Mouse (Mus musculus) limb, embryonic 15.5 days (tissue): Measurements from ENCODE around the gene Rreb1. TPM values are rescaled to one million over a fixed set of nuclear protein-coding genes. Genes with fewer than 3 reads are reported as not detected.

ENCODE experiments used
- ATAC-seq: fragments of 200-750 bp; cut with Nextera tagmentation; 2 replicates; pipeline ENCODE4 v1.8.0; 2017; ENCODE audit warnings: low read depth, moderate TSS enrichment; ENCODE audit not compliant: insufficient number of reproducible peaks, low FRiP score, low TSS enrichment
- H3K27ac ChIP-seq: fragments of 300-500 bp; sonication (generic); 2 replicates; pipeline ENCODE4 v1.5.1; 2015; ENCODE audit warnings: moderate library complexity, mild to moderate bottlenecking, inconsistent platforms
- H3K27me3 ChIP-seq: fragments of 300-500 bp; sonication (generic); 2 replicates; pipeline ENCODE4 v1.6.1; 2015; ENCODE audit warnings: inconsistent platforms
- H3K36me3 ChIP-seq: fragments of 300-500 bp; sonication (generic); 2 replicates; pipeline ENCODE4 v1.6.1; 2015; ENCODE audit warnings: inconsistent platforms
- H3K4me1 ChIP-seq: fragments of 300-500 bp; sonication (generic); 2 replicates; pipeline ENCODE4 v1.6.1; 2015; ENCODE audit warnings: inconsistent platforms
- H3K4me2 ChIP-seq: fragments of 300-500 bp; sonication (generic); 2 replicates; pipeline ENCODE4 v1.6.1; 2015; ENCODE audit warnings: mild to moderate bottlenecking, inconsistent platforms
- H3K4me3 ChIP-seq: fragments of 300-500 bp; sonication (generic); 2 replicates; pipeline ENCODE4 v1.5.1; 2015; ENCODE audit warnings: mild to moderate bottlenecking, inconsistent platforms
- H3K9ac ChIP-seq: fragments of 300-500 bp; sonication (generic); 2 replicates; pipeline ENCODE4 v1.6.1; 2015; ENCODE audit warnings: inconsistent platforms
- H3K9me3 ChIP-seq: fragments of 300-500 bp; sonication (generic); 2 replicates; pipeline ENCODE4 v1.6.1; 2016; ENCODE audit warnings: inconsistent platforms
- WGBS: fragments of 180-500 bp; shearing (Covaris S2); methylation state at CpG from one replicate; pipeline ENCODE4 v1.1.7; 2015; 5-methylcytosine and 5-hydroxymethylcytosine counted together
- polyA plus RNA-seq: library from polyadenylated mRNA; unstranded; fragments of >200 nt; fragmentation: Nextera tagmentation; extraction: Ambion mirVana; gene quantifications from 2 replicates; pipeline ENCODE4 v1.2.1, GENCODE M21; 2015

Rreb1 gene
- polyA plus RNA-seq, 1 experiment from 2014 or later, result 13.5 TPM

DNA sequence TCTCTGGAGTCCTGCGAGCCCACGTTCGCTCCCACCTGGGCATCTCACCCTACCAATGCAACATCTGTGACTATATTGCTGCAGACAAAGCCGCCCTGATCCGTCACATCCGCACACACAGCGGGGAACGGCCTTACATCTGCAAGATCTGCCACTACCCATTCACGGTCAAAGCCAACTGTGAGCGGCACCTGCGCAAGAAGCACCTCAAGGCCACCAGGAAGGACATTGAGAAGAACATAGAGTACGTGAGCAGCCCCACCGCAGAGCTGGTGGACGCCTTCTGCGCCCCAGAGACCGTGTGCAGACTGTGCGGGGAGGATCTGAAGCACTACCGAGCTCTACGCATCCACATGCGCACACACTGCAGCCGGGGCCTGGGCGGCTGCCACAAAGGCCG lies 152.4 kb downstream of the Rreb1 start:
- Histone ChIP-seq H3K36me3 (peaks cover 82% of the 10 kb centered on the region), H3K4me2 (no peak overlapping the region), H3K4me3 (no peak overlapping the region), H3K9me3 (no peaks in the 10 kb centered on the region), H3K27me3 (no peaks in the 10 kb centered on the region), H3K9ac (no peak overlapping the region), H3K4me1 (0 out of 2 replicates have a peak, but pooled peaks cover 2% of the 10 kb centered on the region), H3K27ac (no peak overlapping the region)
- ATAC-seq, result no peak
- 92% methylated on average over 23 of the region's 23 CpGs for WGBS

DNA sequence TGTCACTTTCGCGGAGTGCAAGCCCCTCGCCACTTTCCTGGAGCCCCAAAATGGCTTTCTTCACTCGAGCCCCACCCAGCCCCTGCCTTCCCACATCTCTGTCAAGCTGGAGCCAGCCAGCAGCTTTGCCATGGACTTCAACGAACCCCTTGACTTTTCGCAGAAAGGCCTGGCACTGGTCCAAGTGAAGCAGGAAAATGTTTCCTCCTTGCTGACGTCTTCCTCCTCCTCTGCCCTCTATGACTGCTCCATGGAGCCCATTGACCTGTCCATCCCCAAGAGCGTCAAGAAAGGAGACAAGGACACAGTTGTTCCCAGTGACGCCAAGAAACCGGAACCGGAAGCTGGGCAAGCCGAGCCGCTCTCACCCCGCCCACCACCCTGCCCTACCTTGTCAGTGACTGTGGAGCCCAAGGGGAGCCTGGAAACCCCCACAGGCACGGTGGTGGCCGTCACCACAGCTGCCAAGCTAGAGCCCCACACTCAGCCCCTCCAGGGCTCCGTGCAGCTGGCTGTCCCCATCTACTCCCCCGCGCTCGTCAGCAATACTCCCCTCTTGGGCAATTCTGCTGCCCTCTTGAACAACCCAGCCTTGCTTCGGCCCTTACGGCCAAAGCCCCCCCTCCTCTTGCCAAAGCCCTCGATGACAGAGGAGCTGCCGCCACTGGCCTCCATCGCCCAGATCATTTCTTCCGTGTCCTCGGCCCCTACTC lies 153.2 kb downstream of the Rreb1 start:
- 77% methylated on average over 27 of the region's 27 CpGs for WGBS
- Histone ChIP-seq H3K27me3 (no peaks in the 10 kb centered on the region), H3K36me3 (peaks cover 89% of the 10 kb centered on the region), H3K4me2 (no peak overlapping the region), H3K4me1 (0 out of 2 replicates have a peak, but pooled peaks cover 2% of the 10 kb centered on the region), H3K27ac (no peak overlapping the region), H3K9me3 (no peaks in the 10 kb centered on the region), H3K9ac (no peak overlapping the region), H3K4me3 (no peak overlapping the region)
- no peak for ATAC-seq

DNA sequence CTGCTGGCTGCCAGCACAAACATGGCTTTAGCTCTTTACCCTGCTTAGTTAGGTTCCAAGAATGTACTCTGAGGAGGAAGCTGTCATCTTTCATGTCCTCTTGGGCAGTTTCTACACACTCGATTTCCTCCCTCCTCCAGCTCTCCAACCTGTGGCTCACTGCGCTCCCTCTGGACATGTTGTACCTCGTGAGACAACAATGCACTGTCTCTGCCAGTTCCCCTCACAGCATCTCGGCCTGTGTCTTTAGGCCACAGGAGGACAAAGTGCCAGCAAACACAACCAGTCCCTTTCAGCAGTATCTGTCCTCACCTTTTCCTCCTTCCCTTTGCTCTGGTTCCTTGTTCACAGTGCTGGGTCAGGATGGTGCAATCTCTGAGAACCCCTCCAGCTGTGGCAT lies 155.9 kb downstream of the Rreb1 start:
- ATAC-seq, result no peak

DNA sequence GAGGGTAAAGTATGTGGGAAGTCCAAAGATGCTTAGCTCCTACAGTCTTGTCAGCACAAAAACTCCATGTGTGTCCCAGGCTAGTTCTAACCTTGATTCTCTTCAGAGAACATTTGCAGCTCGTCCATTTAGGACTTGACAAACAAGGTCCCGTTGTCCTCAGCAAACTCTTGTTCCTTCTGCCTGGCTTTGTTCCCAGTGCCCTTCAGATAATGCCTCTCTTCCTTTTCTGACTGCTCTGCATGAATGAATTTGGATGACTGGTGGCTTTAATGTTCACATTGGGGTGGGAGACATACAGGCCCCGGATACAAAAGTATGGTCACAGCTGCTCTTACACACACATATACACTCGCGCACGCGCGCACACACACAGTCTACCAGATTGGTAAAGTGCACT lies 156.7 kb downstream of the Rreb1 start:
- no peaks in the 10 kb centered on the region for H3K9me3 ChIP-seq
- H3K9ac ChIP-seq, result no peak overlapping the region
- peaks cover 73% of the 10 kb centered on the region for H3K36me3 ChIP-seq
- H3K27me3 ChIP-seq, result no peaks in the 10 kb centered on the region
- 89% methylated on average over 8 of the region's 8 CpGs for WGBS
- H3K4me2 ChIP-seq, result no peak overlapping the region
- H3K27ac ChIP-seq, result no peak overlapping the region
- H3K4me1 ChIP-seq, result 0 out of 2 replicates have a peak, but pooled peaks cover 2% of the 10 kb centered on the region
- H3K4me3 ChIP-seq, result no peak overlapping the region
- no peak for ATAC-seq

More for the DNA sequence above, 155.9 kb downstream of the Rreb1 start:
- H3K4me3 ChIP-seq, result no peak overlapping the region
- H3K36me3 ChIP-seq, result peaks cover 82% of the 10 kb centered on the region
- H3K9ac ChIP-seq, result no peak overlapping the region
- WGBS, result 87% methylated on average over 4 of the region's 4 CpGs
- no peak overlapping the region for H3K27ac ChIP-seq
- H3K4me2 ChIP-seq, result no peak overlapping the region
- H3K9me3 ChIP-seq, result no peaks in the 10 kb centered on the region
- no peaks in the 10 kb centered on the region for H3K27me3 ChIP-seq
- 0 out of 2 replicates have a peak, but pooled peaks cover 2% of the 10 kb centered on the region for H3K4me1 ChIP-seq

DNA sequence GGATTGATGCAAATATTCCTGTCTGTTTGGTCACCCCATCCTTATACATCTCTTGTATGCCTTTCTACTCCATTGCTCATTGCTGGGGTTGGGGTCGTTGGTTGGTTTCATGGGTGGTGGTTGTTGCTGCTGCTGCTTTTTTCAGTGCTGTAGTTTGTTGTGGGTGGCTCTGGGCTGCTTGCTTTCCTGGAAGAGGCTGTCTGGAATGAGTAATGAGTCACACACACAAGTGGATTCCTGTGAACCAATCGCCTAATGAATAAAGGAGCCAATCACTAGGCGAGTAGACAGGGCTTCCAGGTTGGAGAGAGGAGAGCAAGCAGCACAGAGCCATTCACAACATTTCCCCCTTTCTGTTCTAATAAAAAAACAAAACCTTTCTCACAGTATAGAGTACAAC lies 158.2 kb downstream of the Rreb1 start:
- no peak overlapping the region for H3K27ac ChIP-seq
- H3K4me3 ChIP-seq, result no peak overlapping the region
- no peak overlapping the region for H3K4me2 ChIP-seq
- no peak for ATAC-seq
- H3K9me3 ChIP-seq, result no peaks in the 10 kb centered on the region
- H3K4me1 ChIP-seq, result peaks cover 4% of the 10 kb centered on the region
- no peaks in the 10 kb centered on the region for H3K27me3 ChIP-seq
- WGBS, result 89% methylated on average over 3 of the region's 3 CpGs
- peaks cover 59% of the 10 kb centered on the region for H3K36me3 ChIP-seq
- no peak overlapping the region for H3K9ac ChIP-seq

DNA sequence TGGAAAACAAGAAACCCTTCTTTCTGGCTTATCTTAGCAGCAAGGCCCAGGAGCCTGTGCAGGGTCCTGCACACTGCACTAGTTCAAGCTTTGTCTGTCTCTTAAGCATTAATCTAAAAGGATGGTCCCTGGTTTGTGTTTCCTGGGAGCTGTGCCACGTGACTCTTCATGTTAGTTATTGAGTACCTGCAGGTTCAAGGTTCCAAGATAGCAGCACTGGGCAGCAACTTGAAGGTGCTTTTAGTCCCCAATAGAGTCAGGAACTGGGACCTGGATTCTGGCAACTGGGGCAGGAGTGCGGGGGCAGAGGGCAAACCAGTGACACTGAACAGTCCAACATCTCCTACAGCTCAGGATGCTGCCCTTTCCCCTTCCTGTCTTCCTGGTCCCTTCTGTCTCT lies 162.0 kb downstream of the Rreb1 start:
- Histone ChIP-seq H3K27me3 (no peaks in the 10 kb centered on the region), H3K36me3 (peaks cover 30% of the 10 kb centered on the region), H3K4me2 (no peak overlapping the region), H3K9ac (no peak overlapping the region), H3K4me1 (peaks cover 25% of the 10 kb centered on the region), H3K4me3 (no peak overlapping the region), H3K9me3 (no peaks in the 10 kb centered on the region), H3K27ac (no peak overlapping the region)
- WGBS, result 97% methylated on average over 2 of the region's 2 CpGs
- no peak for ATAC-seq

DNA sequence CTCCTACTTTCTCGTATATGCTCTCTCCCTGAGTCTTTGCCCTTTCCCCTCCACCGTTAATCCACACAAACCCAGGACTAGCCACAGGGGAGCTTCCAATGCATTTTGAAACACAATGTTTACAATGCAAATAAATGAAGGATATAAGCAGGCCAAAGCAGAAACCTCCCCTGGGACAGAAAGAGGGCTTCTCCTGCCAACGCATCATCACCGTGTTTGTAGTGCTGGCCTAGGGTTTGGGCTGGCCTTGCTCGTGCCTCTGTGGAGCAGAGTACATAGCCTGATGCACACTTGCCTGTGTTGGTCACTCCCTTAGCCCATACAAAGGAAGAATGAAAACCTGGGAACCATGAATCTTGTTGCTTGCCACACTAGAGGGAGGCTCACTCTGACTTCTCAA lies 162.4 kb downstream of the Rreb1 start:
- Histone ChIP-seq H3K27ac (no peak overlapping the region), H3K27me3 (no peaks in the 10 kb centered on the region), H3K36me3 (peaks cover 30% of the 10 kb centered on the region), H3K9me3 (no peaks in the 10 kb centered on the region), H3K9ac (no peak overlapping the region), H3K4me1 (peaks cover 27% of the 10 kb centered on the region), H3K4me2 (no peak overlapping the region), H3K4me3 (no peak overlapping the region)
- WGBS, result 63% methylated on average over 5 of the region's 5 CpGs
- ATAC-seq, result no peak

DNA sequence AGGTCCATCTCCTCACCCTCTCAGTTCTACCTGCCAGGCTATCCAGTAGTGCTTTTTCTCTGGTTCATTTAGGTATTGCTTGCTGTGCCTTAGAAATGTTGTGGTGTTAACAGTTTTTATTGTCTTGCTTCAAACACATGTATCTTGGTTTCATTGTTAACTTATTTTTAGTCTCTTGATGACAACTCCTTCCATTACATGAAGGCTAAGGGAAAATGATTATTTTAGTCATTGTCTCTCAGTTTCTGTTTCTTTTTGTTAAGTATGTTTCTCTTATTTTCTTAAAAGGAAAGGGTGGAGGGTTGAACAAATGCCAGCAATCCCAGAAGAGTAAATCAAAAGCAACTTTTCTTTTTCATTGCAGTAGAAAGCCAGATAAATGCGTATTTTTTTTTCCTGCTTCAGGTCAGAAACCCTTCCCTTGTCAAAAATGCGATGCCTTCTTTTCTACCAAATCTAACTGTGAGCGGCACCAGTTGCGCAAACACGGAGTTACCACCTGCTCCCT lies 163.0 kb downstream of the Rreb1 start:
- Histone ChIP-seq H3K9ac (no peak overlapping the region), H3K4me1 (peaks cover 27% of the 10 kb centered on the region), H3K27me3 (no peaks in the 10 kb centered on the region)

DNA sequence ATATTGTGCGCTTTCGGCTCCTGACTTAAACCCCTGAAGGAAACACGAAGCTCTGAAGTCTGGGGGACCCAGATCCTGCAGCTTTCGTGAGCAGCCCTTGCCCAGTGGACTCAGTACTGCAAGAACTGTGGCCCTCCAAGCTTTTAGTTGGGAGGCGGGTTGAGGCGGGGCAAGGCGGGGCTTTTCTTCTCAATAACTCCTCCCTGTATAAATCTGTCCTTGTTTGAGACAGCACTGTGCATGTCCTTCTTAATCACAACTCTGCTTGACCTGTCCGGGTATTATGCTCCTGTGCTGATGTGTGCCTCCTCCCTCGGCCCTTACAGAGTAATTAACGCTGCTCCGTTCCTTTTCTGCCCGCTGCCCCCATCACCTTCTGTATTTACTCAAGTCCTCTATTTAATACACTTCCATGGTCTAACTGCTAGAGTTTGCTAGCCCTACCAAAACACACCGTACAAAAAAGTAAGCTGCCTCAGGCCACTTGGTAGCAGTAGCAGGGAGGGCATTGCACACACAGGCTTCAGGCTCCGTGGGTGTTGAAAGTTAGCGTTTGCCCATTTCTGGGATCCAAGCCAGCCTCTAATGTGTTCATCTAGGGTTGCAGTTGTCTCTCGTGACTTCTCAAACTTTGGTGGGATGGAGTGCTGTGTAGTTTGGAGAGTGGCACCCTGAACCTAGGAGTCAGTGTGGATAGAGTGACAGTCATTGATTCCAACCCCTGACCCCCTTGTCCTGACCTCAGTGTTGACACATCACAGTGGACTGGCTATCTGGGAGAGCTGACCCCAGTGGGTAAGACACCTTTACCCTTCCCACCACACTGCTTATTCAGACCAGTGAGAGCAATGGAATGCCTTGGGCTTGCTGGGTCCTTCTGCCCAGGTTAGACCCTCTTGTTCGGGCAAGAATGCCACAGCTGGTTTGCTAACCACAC lies 164.0 kb downstream of the Rreb1 start:
- H3K27ac ChIP-seq, result peak overlapping the region; percentile 54; the same call in 1 of the 2 replicates
- no peaks in the 10 kb centered on the region for H3K27me3 ChIP-seq
- H3K4me1 ChIP-seq, result peaks cover 29% of the 10 kb centered on the region
- H3K4me2 ChIP-seq, result no peak overlapping the region
- peaks cover 24% of the 10 kb centered on the region for H3K36me3 ChIP-seq
- H3K9me3 ChIP-seq, result no peaks in the 10 kb centered on the region
- H3K9ac ChIP-seq, result no peak overlapping the region
- no peak for ATAC-seq
- no peak overlapping the region for H3K4me3 ChIP-seq
- 62% methylated on average over 17 of the region's 17 CpGs for WGBS

More for the DNA sequence above, 163.0 kb downstream of the Rreb1 start:
- no peak for ATAC-seq
- no peak overlapping the region for H3K4me3 ChIP-seq
- peaks cover 25% of the 10 kb centered on the region for H3K36me3 ChIP-seq
- H3K4me2 ChIP-seq, result no peak overlapping the region
- H3K27ac ChIP-seq, result peak overlapping the region; percentile 22; the same call in 1 of the 2 replicates
- no peaks in the 10 kb centered on the region for H3K9me3 ChIP-seq
- WGBS, result 76% methylated on average over 5 of the region's 5 CpGs

DNA sequence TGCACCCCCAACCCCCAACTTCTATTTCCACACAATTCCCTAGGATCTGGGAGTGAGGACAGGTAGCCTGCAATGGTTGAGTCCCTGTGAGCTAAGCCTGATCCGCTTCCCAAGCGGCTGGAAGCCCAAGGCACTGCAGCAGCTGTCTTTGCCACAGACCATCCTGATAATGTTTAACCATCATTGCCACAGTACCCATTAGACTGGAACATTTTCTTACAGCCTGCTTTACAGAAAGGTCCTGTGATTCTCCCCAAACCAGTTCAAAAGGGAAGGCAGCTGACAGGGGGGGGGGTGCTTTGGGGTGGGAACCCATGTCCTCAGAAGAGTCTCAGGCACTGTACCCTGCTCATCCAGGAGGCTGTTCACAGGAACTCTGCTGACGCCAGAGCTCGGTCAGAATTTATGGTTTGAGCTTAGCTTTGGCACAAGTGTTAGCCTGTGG lies 164.7 kb downstream of the Rreb1 start:
- Histone ChIP-seq H3K36me3 (peaks cover 30% of the 10 kb centered on the region), H3K4me2 (no peak overlapping the region), H3K9ac (no peak overlapping the region), H3K27ac (peak overlapping the region; percentile 54; the same call in 1 of the 2 replicates), H3K4me1 (peaks cover 29% of the 10 kb centered on the region), H3K27me3 (no peaks in the 10 kb centered on the region), H3K4me3 (no peak overlapping the region), H3K9me3 (no peaks in the 10 kb centered on the region)
- ATAC-seq, result no peak
- WGBS, result 50% methylated on average over 4 of the region's 4 CpGs

DNA sequence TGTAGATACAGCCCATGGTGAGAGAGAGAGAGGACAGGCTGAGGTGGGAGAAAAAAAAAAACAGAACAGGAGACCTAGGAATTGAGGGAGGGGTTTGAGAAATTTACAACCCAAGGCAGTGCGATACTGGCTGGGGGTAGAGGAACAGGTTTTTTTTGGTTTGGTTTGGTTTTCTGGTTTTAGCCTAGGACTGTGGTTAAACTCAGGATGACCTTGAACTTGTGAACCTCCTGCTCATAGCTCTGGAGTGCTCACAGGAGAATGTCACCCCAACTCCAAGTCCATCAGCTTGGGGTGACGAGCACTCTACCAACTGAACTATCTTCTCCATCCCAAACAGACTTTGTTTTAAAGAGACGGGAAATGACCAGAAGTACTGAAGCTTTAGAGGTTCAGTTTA lies 165.3 kb downstream of the Rreb1 start:
- ATAC-seq, result no peak
- H3K27ac ChIP-seq, result no peak overlapping the region

DNA sequence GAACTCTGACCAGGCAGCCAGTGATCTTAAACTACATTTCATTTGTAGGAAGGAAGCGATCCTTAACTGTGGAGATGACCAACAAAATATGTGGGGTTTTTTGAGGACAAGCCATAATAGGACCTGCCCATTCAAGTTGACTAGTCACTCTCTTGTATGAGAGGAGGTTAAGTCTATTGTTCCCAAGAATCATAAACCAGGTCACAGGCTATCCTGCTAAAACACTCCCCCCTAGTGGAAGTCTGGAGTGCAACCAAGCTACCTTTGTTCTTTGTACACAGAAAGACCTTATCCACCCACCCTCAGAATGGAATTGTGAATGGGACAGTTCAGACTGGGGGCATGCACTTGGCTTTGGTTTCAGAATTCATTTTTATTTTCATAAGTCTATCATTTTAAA lies 166.1 kb downstream of the Rreb1 start:
- 82% methylated on average over 1 of the region's 1 CpGs for WGBS
- H3K4me3 ChIP-seq, result no peak overlapping the region
- peaks cover 37% of the 10 kb centered on the region for H3K36me3 ChIP-seq
- no peaks in the 10 kb centered on the region for H3K9me3 ChIP-seq
- no peak overlapping the region for H3K9ac ChIP-seq
- H3K27me3 ChIP-seq, result no peaks in the 10 kb centered on the region
- H3K4me2 ChIP-seq, result no peak overlapping the region
- H3K4me1 ChIP-seq, result peaks cover 29% of the 10 kb centered on the region
- ATAC-seq, result no peak
- no peak overlapping the region for H3K27ac ChIP-seq

More for the DNA sequence above, 165.3 kb downstream of the Rreb1 start:
- no peaks in the 10 kb centered on the region for H3K27me3 ChIP-seq
- H3K9ac ChIP-seq, result no peak overlapping the region
- peaks cover 29% of the 10 kb centered on the region for H3K4me1 ChIP-seq
- H3K4me2 ChIP-seq, result no peak overlapping the region
- H3K36me3 ChIP-seq, result peaks cover 31% of the 10 kb centered on the region
- no peaks in the 10 kb centered on the region for H3K9me3 ChIP-seq
- no peak overlapping the region for H3K4me3 ChIP-seq
- 68% methylated on average over 3 of the region's 3 CpGs for WGBS
